Mouse (Mus musculus): ENCODE measurements around the gene Ripk3. TPM values are rescaled to one million over a fixed set of nuclear protein-coding genes. Genes with fewer than 3 reads are reported as not detected.

Gene Ripk3
- polyA plus RNA-seq, 1 experiment from 2014 or later: 2.8 TPM

DNA sequence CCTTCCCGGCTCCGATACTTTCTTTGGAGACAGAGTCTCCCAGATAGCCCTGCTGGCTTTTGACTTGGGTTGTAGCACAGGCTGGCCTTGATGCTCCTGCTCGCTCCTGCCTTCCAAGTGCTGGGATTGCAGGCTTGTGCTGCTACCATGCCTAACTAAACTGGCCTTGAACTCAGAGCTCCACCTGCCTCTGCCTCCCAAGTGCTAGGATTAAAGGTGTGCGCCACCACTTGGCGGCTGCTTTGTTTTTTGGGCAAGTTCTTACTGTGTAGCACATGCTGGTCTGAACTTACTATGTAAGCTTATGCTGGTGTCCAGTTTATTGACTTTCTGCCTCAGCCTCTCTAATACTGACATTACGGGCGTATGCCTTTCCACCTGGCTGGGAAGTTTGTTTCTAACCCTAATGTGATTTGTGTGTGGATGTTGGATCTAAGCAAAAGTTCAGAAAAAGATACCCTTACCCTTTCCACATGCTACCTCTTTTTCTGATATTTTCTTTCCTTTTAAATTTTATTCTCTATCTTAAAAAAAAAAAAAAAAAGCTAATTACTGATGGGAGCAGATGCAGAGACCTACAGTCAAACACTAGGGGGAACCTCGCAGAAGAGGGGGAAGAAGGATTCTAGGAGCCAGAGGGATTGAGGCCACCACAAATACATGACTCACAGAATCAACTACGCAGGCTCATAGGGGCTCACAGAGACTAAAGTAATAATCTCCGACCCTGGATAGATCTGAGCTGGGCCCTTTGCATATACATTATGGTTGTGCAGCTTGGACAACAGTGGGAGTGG lies 41.4 kb downstream of the Ripk3 start:
- Histone ChIP-seq H3K4me3 (replicated peaks) (peak overlapping the region; percentile 88), H3K4me2 (peak overlapping the region; percentile 95), H3K9me3 (replicated peaks) (no peaks in the 10 kb centered on the region), H3K27me3 (replicated peaks) (no peaks in the 10 kb centered on the region), H3K27ac (replicated peaks) (no peak overlapping the region), H3K4me1 (peaks cover 43% of the 10 kb centered on the region), H3K36me3 (peaks cover 29% of the 10 kb centered on the region), H3K9ac (replicated peaks) (0 out of 2 replicates have a peak overlapping the region, but pooled peaks have one; percentile 5)
- no peak for ATAC-seq (ENCODE audit: low FRiP score)
- 93% methylated on average over 10 of the region's 10 CpGs for WGBS

DNA sequence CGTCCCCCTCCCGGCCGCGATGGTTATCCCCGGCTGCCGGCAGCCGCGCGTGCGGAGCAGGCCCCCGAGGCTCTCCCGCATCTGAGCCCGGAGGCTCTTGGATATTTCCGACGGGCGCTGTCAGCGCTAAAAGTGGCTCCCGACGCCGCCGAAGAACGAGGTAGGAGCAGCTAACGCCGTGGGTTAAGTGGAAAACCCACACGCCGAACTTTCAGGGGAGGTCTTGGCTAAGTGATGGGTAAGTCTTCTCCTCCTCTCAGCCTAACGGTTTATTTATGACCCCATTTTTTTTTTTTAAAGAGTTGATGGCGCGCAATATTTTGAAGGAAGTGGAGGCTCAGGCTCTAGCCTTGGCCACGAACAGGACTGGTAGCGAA lies 42.8 kb downstream of the Ripk3 start:
- peak overlapping the region; percentile 95 for H3K4me2 ChIP-seq
- no peaks in the 10 kb centered on the region for H3K27me3 ChIP-seq (replicated peaks)
- H3K4me1 ChIP-seq: peaks cover 43% of the 10 kb centered on the region
- peak overlapping the region; percentile 88 for H3K4me3 ChIP-seq (replicated peaks)
- under 1% methylated on average over 31 of the region's 31 CpGs for WGBS
- H3K36me3 ChIP-seq: peaks cover 19% of the 10 kb centered on the region
- ATAC-seq (ENCODE audit: low FRiP score): no peak; the same call in 1 of the 2 replicates
- peak overlapping the region; percentile 56; the same call in 1 of the 2 replicates for H3K27ac ChIP-seq (replicated peaks)
- peak overlapping the region; percentile 77 for H3K9ac ChIP-seq (replicated peaks)
- H3K9me3 ChIP-seq (replicated peaks): no peaks in the 10 kb centered on the region

DNA sequence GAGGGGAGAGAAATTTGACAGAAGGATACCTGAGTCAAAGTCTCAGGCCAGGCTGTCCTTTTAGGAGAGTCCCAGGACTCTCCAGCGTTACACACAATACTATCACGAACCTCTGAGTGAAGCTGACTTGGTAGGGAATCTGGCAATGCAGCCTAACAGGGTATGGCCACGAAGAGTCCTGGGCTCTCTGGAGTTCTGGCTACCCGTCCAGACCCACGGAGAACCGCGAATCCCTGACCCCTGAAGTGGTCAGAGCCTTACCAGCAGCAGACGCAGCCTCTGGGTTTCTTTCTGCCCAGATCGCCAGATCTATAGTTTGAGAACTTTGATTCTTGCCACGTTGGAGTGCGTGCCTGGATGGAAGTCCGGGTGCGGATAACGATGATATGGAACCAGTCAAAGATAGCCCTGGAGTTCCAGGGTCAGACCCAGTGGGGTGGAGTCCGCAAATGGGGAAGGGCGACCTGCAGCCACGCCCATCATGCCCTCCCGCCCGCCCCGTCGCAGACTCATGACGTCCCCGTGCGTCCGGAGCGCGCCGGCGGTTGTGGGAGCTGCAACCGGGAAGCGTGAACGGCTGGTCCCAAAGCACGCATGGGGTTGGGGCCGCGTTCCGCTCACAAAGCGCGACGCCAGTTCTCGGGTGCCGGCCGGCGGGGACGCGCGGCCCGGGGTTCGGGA lies 43.3 kb downstream of the Ripk3 start, which contains the start of the genes Dhrs1 and Nop9:
TSS of gene Dhrs1 (minus strand) at position 511 of the 681 bp plus-strand sequence.
TSS of gene Nop9 (plus strand) at position 514 of the 681 bp plus-strand sequence.
- H3K27ac ChIP-seq (replicated peaks): peak within 1 kb of the TSS; percentile 56; the same call in 1 of the 2 replicates
- H3K36me3 ChIP-seq: peaks cover 19% of the 10 kb centered on the region
- no peaks in the 10 kb centered on the region for H3K9me3 ChIP-seq (replicated peaks)
- peak within 1 kb of the TSS; percentile 77 for H3K9ac ChIP-seq (replicated peaks)
- H3K4me3 ChIP-seq (replicated peaks): peak within 1 kb of the TSS; percentile 88
- peak; percentile 84 for ATAC-seq (ENCODE audit: low FRiP score)
- 1% methylated on average over 48 of the region's 48 CpGs for WGBS
- no peaks in the 10 kb centered on the region for H3K27me3 ChIP-seq (replicated peaks)
- peaks cover 43% of the 10 kb centered on the region for H3K4me1 ChIP-seq
- H3K4me2 ChIP-seq: peak within 1 kb of the TSS; percentile 95

DNA sequence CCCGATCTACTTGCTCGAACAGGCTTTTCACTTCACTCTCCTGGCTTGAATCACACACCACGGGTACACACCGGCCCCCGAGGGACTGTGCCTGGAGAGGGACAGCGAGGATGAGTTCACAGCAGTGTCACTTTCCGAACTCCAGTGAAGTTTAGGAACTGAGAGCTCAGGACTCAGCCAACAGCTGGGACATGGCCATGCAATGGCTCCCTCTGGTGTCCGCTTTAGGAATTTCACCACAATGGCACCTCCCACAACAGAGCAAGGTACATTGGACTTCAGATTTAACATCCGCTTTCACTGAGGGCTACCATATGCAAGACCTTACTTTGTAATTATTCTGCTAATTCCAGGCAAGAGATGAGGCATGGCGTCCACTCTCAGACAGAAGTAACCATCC lies 45.0 kb downstream of the Ripk3 start:
- Histone ChIP-seq H3K27ac (replicated peaks) (no peak overlapping the region), H3K4me1 (peaks cover 43% of the 10 kb centered on the region), H3K4me3 (replicated peaks) (peak overlapping the region; percentile 9; the same call in 1 of the 2 replicates), H3K36me3 (peaks cover 24% of the 10 kb centered on the region), H3K27me3 (replicated peaks) (no peaks in the 10 kb centered on the region), H3K4me2 (peak overlapping the region; percentile 95), H3K9me3 (replicated peaks) (no peaks in the 10 kb centered on the region), H3K9ac (replicated peaks) (0 out of 2 replicates have a peak overlapping the region, but pooled peaks have one; percentile 24)
- 23% methylated on average over 10 of the region's 10 CpGs for WGBS
- ATAC-seq (ENCODE audit: low FRiP score): peak; percentile 59

DNA sequence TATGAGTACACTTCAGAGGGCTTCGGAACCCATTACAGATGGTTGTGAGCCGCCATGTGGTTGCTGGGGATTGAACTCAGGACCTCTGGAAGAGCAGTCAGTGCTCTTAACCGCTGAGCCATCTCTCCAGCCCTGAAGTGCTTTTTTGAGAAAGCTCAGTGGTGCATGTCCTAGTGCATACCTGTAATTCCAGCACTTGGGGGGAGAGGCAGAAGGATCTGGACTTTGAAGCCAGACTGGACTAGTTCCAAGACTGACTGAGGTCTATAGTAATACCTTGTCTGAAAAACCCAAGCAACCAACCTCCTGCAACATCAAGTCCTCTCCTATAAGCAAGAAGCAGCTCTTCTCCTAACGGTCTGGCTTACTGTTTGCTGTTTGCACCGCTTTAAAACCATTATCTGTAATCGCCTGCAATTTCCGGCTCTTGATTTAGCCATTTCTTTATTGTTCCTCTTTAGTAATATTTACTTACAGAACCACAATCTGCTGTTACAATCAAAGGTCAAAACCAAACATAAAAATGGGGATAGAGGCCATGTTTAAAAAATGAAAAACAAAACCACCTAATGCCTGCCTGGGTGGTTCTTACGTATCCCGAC lies 51.5 kb downstream of the Ripk3 start:
- Histone ChIP-seq H3K4me3 (replicated peaks) (no peak overlapping the region), H3K4me2 (no peak overlapping the region), H3K4me1 (no peaks in the 10 kb centered on the region), H3K27ac (replicated peaks) (no peak overlapping the region), H3K27me3 (replicated peaks) (0 out of 2 replicates have a peak, but pooled peaks cover 3% of the 10 kb centered on the region), H3K9me3 (replicated peaks) (no peaks in the 10 kb centered on the region), H3K36me3 (peaks cover 35% of the 10 kb centered on the region), H3K9ac (replicated peaks) (no peak overlapping the region)
- WGBS: 91% methylated on average over 9 of the region's 9 CpGs
- no peak for ATAC-seq (ENCODE audit: low FRiP score)

DNA sequence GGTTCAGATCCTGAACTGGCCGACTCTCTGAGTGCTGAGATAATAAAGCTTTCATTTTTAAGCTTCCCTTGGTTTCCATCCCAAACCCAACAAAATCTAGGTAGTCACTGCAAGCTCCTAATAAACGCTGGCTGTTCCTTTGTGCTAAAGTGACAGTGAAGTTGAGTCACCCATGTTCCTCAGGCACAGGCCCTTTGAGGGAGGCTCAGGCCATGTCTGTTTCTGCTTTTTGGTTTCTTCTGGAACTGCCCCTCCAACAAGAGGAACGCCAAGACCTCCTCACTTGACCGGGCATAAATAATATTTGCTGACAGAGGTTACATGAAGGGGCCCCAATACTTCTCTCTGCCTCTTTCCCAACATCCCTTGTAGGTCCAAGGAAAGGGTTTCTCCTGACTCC lies 52.9 kb downstream of the Ripk3 start:
- 81% methylated on average over 4 of the region's 4 CpGs for WGBS

DNA sequence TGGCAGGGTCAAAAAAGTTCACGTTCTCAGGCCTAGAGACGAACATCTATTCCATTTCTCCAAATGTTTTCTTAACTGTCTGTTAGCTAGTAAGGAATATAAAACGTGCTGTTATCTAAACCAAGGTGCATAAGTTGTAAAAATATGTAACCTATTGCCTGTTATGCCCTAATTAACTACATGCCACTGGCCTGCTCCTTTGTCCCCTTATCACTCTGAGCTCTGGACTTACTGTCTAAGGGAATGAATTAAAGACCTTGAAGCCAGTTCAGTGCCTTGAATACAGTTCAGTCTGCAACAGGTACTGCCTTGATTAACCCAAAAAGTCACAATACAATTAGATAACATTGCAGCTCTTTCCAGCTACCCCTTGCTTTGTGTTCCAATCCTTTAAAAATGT lies 53.3 kb downstream of the Ripk3 start:
- H3K4me3 ChIP-seq (replicated peaks): no peak overlapping the region
- H3K27ac ChIP-seq (replicated peaks): no peak overlapping the region
- H3K27me3 ChIP-seq (replicated peaks): 0 out of 2 replicates have a peak, but pooled peaks cover 3% of the 10 kb centered on the region
- H3K36me3 ChIP-seq: peaks cover 27% of the 10 kb centered on the region
- no peak for ATAC-seq (ENCODE audit: low FRiP score)
- H3K4me1 ChIP-seq: no peaks in the 10 kb centered on the region
- no peak overlapping the region for H3K9ac ChIP-seq (replicated peaks)
- no peak overlapping the region for H3K4me2 ChIP-seq
- WGBS: 75% methylated on average over 3 of the region's 3 CpGs
- H3K9me3 ChIP-seq (replicated peaks): no peaks in the 10 kb centered on the region

More for the DNA sequence above, 52.9 kb downstream of the Ripk3 start:
- Histone ChIP-seq H3K4me1 (no peaks in the 10 kb centered on the region), H3K4me2 (no peak overlapping the region), H3K27me3 (replicated peaks) (0 out of 2 replicates have a peak, but pooled peaks cover 3% of the 10 kb centered on the region), H3K36me3 (peaks cover 31% of the 10 kb centered on the region), H3K27ac (replicated peaks) (no peak overlapping the region), H3K9me3 (replicated peaks) (no peaks in the 10 kb centered on the region), H3K9ac (replicated peaks) (no peak overlapping the region), H3K4me3 (replicated peaks) (no peak overlapping the region)
- no peak for ATAC-seq (ENCODE audit: low FRiP score)

Other genes starting within 250 kb of the Ripk3 start
- gene Pck2, start 248.6 kb downstream of the Ripk3 start, polyA plus RNA-seq (2015; fragmentation: Nextera tagmentation; extraction: Ambion mirVana): 30.5 and 30.9 TPM in 2 replicates
- 98.9 and 102 TPM in 2 replicates for gene Dcaf11, start 228.9 kb downstream of the Ripk3 start, polyA plus RNA-seq (2015; fragmentation: Nextera tagmentation; extraction: Ambion mirVana)
- gene A730061H03Rik, start 228.5 kb downstream of the Ripk3 start, polyA plus RNA-seq (2015; fragmentation: Nextera tagmentation; extraction: Ambion mirVana): 0.46 and 0.75 TPM in 2 replicates
- gene Fitm1, start 213.2 kb downstream of the Ripk3 start, polyA plus RNA-seq (2015; fragmentation: Nextera tagmentation; extraction: Ambion mirVana): 1.6 and 2.0 TPM in 2 replicates
- 214 and 228 TPM in 2 replicates for gene Psme1, start 210.7 kb downstream of the Ripk3 start, polyA plus RNA-seq (2015; fragmentation: Nextera tagmentation; extraction: Ambion mirVana)
- 49.3 and 56.2 TPM in 2 replicates for gene Emc9, start 203.6 kb downstream of the Ripk3 start, polyA plus RNA-seq (2015; fragmentation: Nextera tagmentation; extraction: Ambion mirVana)
- gene Psme2, start 197.8 kb downstream of the Ripk3 start, polyA plus RNA-seq (2015; fragmentation: Nextera tagmentation; extraction: Ambion mirVana): 186 and 246 TPM in 2 replicates
- 20.4 and 22.0 TPM in 2 replicates for gene Rnf31, start 197.2 kb downstream of the Ripk3 start, polyA plus RNA-seq (2015; fragmentation: Nextera tagmentation; extraction: Ambion mirVana)
- 10.4 and 13.2 TPM in 2 replicates for gene Irf9, start 185.3 kb downstream of the Ripk3 start, polyA plus RNA-seq (2015; fragmentation: Nextera tagmentation; extraction: Ambion mirVana)
- 15.1 and 16.6 TPM in 2 replicates for gene Rec8, start 170.8 kb downstream of the Ripk3 start, polyA plus RNA-seq (2015; fragmentation: Nextera tagmentation; extraction: Ambion mirVana)
- 110 and 121 TPM in 2 replicates for gene Ipo4, start 152.9 kb downstream of the Ripk3 start, polyA plus RNA-seq (2015; fragmentation: Nextera tagmentation; extraction: Ambion mirVana)
- 0.77 and 1.7 TPM in 2 replicates for gene Gm49378, start 151.0 kb downstream of the Ripk3 start, polyA plus RNA-seq (2015; fragmentation: Nextera tagmentation; extraction: Ambion mirVana)
- gene Tm9sf1, start 145.1 kb downstream of the Ripk3 start, polyA plus RNA-seq (2015; fragmentation: Nextera tagmentation; extraction: Ambion mirVana): 62.6 and 72.5 TPM in 2 replicates
- 0.31 and 0.32 TPM in 2 replicates for gene Tssk4, start 138.7 kb downstream of the Ripk3 start, polyA plus RNA-seq (2015; fragmentation: Nextera tagmentation; extraction: Ambion mirVana)
- gene Mdp1, start 128.4 kb downstream of the Ripk3 start, polyA plus RNA-seq (2015; fragmentation: Nextera tagmentation; extraction: Ambion mirVana): 76.0 and 79.8 TPM in 2 replicates
- 50.2 and 50.8 TPM in 2 replicates for gene Gmpr2, start 116.9 kb downstream of the Ripk3 start, polyA plus RNA-seq (2015; fragmentation: Nextera tagmentation; extraction: Ambion mirVana)
- gene Nedd8, start 116.7 kb downstream of the Ripk3 start, polyA plus RNA-seq (2015; fragmentation: Nextera tagmentation; extraction: Ambion mirVana): 590 and 594 TPM in 2 replicates
- gene Tinf2, start 107.0 kb downstream of the Ripk3 start, polyA plus RNA-seq (2015; fragmentation: Nextera tagmentation; extraction: Ambion mirVana): 24.9 and 28.3 TPM in 2 replicates
- gene Tgm1, start 74.9 kb downstream of the Ripk3 start, polyA plus RNA-seq (2015; fragmentation: Nextera tagmentation; extraction: Ambion mirVana): 0.31 and 0.96 TPM in 2 replicates
- 56.7 and 65.1 TPM in 2 replicates for gene Rabggta, start 66.6 kb downstream of the Ripk3 start, polyA plus RNA-seq (2015; fragmentation: Nextera tagmentation; extraction: Ambion mirVana)
- gene Dhrs1, start 43.2 kb downstream of the Ripk3 start, polyA plus RNA-seq (2015; fragmentation: Nextera tagmentation; extraction: Ambion mirVana): 79.7 and 84.6 TPM in 2 replicates
- 25.1 and 31.5 TPM in 2 replicates for gene Nop9, start 43.2 kb downstream of the Ripk3 start, polyA plus RNA-seq (2015; fragmentation: Nextera tagmentation; extraction: Ambion mirVana)
- 0.35 and 0.93 TPM in 2 replicates for gene Cideb, start 30.4 kb downstream of the Ripk3 start, polyA plus RNA-seq (2015; fragmentation: Nextera tagmentation; extraction: Ambion mirVana)
- 0.42 and 0.88 TPM in 2 replicates for gene Ltb4r2, start 27.4 kb downstream of the Ripk3 start, polyA plus RNA-seq (2015; fragmentation: Nextera tagmentation; extraction: Ambion mirVana)
- gene Ltb4r1, start 22.9 kb downstream of the Ripk3 start, polyA plus RNA-seq (2015; fragmentation: Nextera tagmentation; extraction: Ambion mirVana): 0.42 and 0.80 TPM in 2 replicates
- gene Adcy4, start 4.8 kb downstream of the Ripk3 start, polyA plus RNA-seq (2015; fragmentation: Nextera tagmentation; extraction: Ambion mirVana): 4.1 and 5.2 TPM in 2 replicates
- 9.8 and 11.5 TPM in 2 replicates for gene Nfatc4, start 34.3 kb upstream of the Ripk3 start, polyA plus RNA-seq (2015; fragmentation: Nextera tagmentation; extraction: Ambion mirVana)
- 9.5 and 10.8 TPM in 2 replicates for gene Nynrin, start 65.1 kb upstream of the Ripk3 start, polyA plus RNA-seq (2015; fragmentation: Nextera tagmentation; extraction: Ambion mirVana)
- gene Cbln3, start 95.5 kb upstream of the Ripk3 start, polyA plus RNA-seq (2015; fragmentation: Nextera tagmentation; extraction: Ambion mirVana): 0.45 and 0.58 TPM in 2 replicates
- gene Khnyn, start 96.1 kb upstream of the Ripk3 start, polyA plus RNA-seq (2015; fragmentation: Nextera tagmentation; extraction: Ambion mirVana): 11.0 and 11.9 TPM in 2 replicates
- gene Sdr39u1, start 111.4 kb upstream of the Ripk3 start, polyA plus RNA-seq (2015; fragmentation: Nextera tagmentation; extraction: Ambion mirVana): 148 and 166 TPM in 2 replicates
- 1.7 and 3.5 TPM in 2 replicates for gene Cma1, start 155.8 kb upstream of the Ripk3 start, polyA plus RNA-seq (2015; fragmentation: Nextera tagmentation; extraction: Ambion mirVana)
- not detected in 2 replicates for gene Cma2, start 162.1 kb upstream of the Ripk3 start, polyA plus RNA-seq (2015; fragmentation: Nextera tagmentation; extraction: Ambion mirVana)
- gene Mcpt1, start 229.1 kb upstream of the Ripk3 start, polyA plus RNA-seq (2015; fragmentation: Nextera tagmentation; extraction: Ambion mirVana): not detected in 2 replicates
- not detected in 2 replicates for gene Mcpt9, start 241.6 kb upstream of the Ripk3 start, polyA plus RNA-seq (2015; fragmentation: Nextera tagmentation; extraction: Ambion mirVana)